Mouse (Mus musculus): ENCODE measurements at regions not wholly inside any gene's neighbourhood (a gene's known extent, or its start where the extent isn't known, plus 50 kb on each side); places are given as distances from the start of the nearest gene placed in this dataset.

DNA sequence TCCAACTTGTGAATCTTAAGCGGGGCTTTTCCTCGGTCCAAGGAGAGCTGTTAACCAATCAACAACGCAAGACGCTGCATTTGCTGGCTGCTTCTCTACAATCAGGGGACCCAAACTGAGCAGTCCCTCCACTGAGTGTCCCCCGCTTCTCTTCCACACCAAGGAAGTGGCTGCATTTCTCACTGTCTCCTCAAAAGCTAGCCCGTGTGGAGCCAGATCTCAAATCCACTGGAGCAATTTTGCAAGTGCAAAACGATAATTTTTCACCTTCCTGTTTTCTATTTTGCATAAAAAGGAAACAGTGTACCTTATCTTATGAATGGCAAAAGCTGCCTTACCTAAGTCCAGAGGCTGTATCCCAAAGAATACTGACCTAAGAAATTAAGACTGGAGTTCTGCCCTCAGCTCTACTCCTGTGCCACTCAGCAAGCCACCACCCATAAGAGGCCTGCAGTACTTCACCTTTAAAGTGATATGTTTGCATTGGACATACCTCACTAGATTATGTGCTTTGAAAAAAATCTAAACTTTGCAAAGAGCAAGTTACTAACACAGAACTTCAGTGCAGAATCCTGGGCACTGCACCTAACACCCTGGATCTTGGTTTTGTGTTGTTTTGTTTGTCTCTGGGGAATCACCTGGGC lies 52.7 kb upstream of the Nap1l1 start:
- DNase-seq: peak; percentile 46

DNA sequence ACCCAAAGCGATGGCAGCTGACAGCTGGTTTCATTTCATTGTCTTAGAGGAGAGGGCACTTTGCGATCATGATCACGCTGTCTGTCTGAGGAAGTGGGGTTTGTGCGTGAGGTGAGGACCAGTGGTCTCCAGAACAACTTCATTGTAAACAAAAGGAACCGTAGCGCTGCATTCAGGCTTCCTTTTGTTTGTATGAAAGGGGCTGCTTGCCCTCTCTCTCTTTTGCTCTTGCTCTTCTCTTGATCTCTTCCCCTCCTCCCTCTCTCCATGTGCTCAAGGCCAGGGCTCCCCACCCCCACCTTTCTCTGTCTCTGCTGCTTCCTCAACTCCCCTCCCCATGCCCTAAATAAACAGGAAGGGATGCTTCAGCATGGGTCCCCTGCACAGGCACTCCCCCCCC lies 51.0 kb upstream of the Nap1l1 start:
- DNase-seq: peak; percentile 73

DNA sequence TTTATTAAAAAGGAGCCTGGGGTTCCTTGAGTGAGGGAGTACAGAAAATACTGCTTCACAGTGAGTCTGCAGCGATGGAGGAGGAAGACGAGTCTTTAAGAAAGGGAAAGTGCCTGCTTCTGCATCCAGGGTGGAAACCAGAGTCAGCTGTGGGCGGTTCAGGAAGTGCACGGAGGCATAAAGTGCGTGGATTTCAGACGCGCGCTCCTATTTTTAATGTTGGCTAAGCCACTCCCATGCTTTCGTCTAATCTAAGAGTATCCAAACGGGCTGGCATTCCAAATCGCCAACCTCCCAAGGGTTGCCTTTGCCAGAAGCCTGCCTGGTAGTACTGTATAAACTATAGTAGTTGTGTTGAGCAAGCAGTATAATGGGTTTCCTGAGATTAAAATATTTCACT lies 50.4 kb upstream of the Nap1l1 start:
- no peak for DNase-seq
